Mouse (Mus musculus) embryonic facial prominence, embryonic 15.5 days (tissue): ENCODE data around the gene Glrp1. TPM values are rescaled to one million over a fixed set of nuclear protein-coding genes. Genes with fewer than 3 reads are reported as not detected.

ENCODE experiments used
- ATAC-seq: fragments of 200-750 bp; cut with Nextera tagmentation; 2 replicates; pipeline ENCODE4 v1.8.0; 2017; ENCODE audit warnings: low read depth, moderate TSS enrichment; ENCODE audit not compliant: insufficient number of reproducible peaks, low FRiP score, low TSS enrichment
- H3K27ac ChIP-seq: fragments of 300-500 bp; sonication (generic); replicated peaks from 2 replicates; pipeline ENCODE4 v1.5.1; 2015; ENCODE audit warnings: mild to moderate bottlenecking, inconsistent platforms
- H3K27me3 ChIP-seq: fragments of 300-500 bp; sonication (generic); 2 replicates; pipeline ENCODE4 v1.6.1; 2015; ENCODE audit warnings: inconsistent platforms
- H3K36me3 ChIP-seq: fragments of 300-500 bp; sonication (generic); 2 replicates; pipeline ENCODE4 v1.6.1; 2015; ENCODE audit warnings: mild to moderate bottlenecking, inconsistent platforms
- H3K4me1 ChIP-seq: fragments of 300-500 bp; sonication (generic); 2 replicates; pipeline ENCODE4 v1.6.1; 2015; ENCODE audit warnings: inconsistent platforms
- H3K4me2 ChIP-seq: fragments of 300-500 bp; sonication (generic); replicated peaks from 2 replicates; pipeline ENCODE4 v1.6.1; 2015; ENCODE audit warnings: mild to moderate bottlenecking, inconsistent platforms
- H3K4me3 ChIP-seq: fragments of 300-500 bp; sonication (generic); replicated peaks from 2 replicates; pipeline ENCODE4 v1.5.1; 2015; ENCODE audit warnings: mild to moderate bottlenecking, inconsistent platforms
- H3K9ac ChIP-seq: fragments of 300-500 bp; sonication (generic); 2 replicates; pipeline ENCODE4 v1.6.1; 2015; ENCODE audit warnings: inconsistent platforms
- H3K9me3 ChIP-seq: fragments of 300-500 bp; sonication (generic); replicated peaks from 2 replicates; pipeline ENCODE4 v1.6.1; 2016; ENCODE audit warnings: inconsistent platforms
- WGBS: fragments of 180-500 bp; shearing (Covaris S2); methylation state at CpG from one replicate; pipeline ENCODE4 v1.1.7; 2015; 5-methylcytosine and 5-hydroxymethylcytosine counted together
- polyA plus RNA-seq: library from polyadenylated mRNA; unstranded; fragments of >200 nt; fragmentation: Nextera tagmentation; extraction: Ambion mirVana; gene quantifications from 2 replicates; pipeline ENCODE4 v1.2.1, GENCODE M21; 2015

Gene Glrp1
- polyA plus RNA-seq: 0.08 and 0.13 TPM in 2 replicates

DNA sequence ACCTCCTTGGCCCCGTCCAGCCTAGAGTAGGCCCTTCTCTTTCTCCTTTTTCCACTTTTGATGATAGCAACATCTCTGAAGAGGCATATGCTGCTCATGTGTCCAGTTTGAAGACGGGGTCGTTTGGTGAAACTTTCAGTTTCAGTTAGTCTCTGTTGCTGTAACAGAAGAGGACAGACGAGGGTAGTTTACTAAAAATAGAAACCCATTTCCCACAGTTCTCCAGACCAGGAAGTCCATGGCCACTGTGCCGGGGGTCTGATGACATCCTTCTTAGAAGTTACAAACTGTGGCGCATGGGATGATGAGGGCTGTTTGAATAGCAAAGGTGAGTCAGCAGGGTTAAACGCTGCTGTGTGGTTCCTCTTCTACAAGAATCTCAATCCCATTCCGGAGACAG is at the start of gene Glrp1:
Gene Glrp1, minus strand, starts transcription at position 278 of the 400 bp plus-strand sequence.
- Histone ChIP-seq H3K4me2 (no peak within 1 kb of the TSS), H3K4me3 (no peak within 1 kb of the TSS), H3K9ac (no peak within 1 kb of the TSS), H3K27me3 (no peaks in the 10 kb centered on the region), H3K27ac (no peak within 1 kb of the TSS), H3K9me3 (no peaks in the 10 kb centered on the region), H3K36me3 (no peaks in the 10 kb centered on the region), H3K4me1 (no peaks in the 10 kb centered on the region)
- 72% methylated on average over 8 of the region's 8 CpGs for WGBS
- no peak for ATAC-seq

GRCm38 (mm10) chr1:88559258-88559657 is 49.4 kb upstream of the Glrp1 start:
- no peak overlapping the region for H3K9ac ChIP-seq
- no peaks in the 10 kb centered on the region for H3K27me3 ChIP-seq
- WGBS: 11% methylated on average over 7 of the region's 7 CpGs
- peaks cover 5% of the 10 kb centered on the region; the same call in 1 of the 2 replicates for H3K4me1 ChIP-seq
- no peak overlapping the region for H3K4me3 ChIP-seq
- no peak for ATAC-seq
- H3K9me3 ChIP-seq: no peaks in the 10 kb centered on the region
- H3K27ac ChIP-seq: no peak overlapping the region; the same call in 1 of the 2 replicates
- H3K36me3 ChIP-seq: no peaks in the 10 kb centered on the region
- H3K4me2 ChIP-seq: 0 out of 2 replicates have a peak overlapping the region, but pooled peaks have one; percentile 13

DNA sequence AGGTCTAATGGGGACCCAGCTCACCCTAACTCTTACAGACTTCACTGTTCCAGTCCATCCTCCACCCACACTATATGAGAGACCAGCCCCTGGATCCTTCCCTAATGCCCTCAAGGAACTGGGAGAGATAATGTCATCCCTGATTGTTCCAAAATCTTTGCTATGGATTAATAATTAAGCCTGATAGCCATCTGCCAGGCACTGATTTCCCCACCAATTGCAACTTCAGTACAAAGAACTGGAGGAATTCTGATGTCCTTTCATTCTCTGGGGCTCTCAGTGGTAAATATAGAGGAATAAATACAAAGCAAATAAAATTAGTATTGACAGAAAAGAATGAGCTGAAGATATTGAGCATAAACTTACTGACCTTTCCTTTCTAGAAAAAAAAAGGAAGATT is 48.9 kb upstream of the Glrp1 start:
- Histone ChIP-seq H3K36me3 (no peaks in the 10 kb centered on the region), H3K4me1 (peaks cover 5% of the 10 kb centered on the region; the same call in 1 of the 2 replicates), H3K4me2 (no peak overlapping the region), H3K9me3 (no peaks in the 10 kb centered on the region), H3K27me3 (no peaks in the 10 kb centered on the region), H3K4me3 (no peak overlapping the region), H3K9ac (no peak overlapping the region), H3K27ac (no peak overlapping the region)
- ATAC-seq: no peak

GRCm38 (mm10) chr1:88556401-88556800 is 46.5 kb upstream of the Glrp1 start:
- Histone ChIP-seq H3K4me1 (peaks cover 5% of the 10 kb centered on the region; the same call in 1 of the 2 replicates), H3K9me3 (no peaks in the 10 kb centered on the region), H3K36me3 (no peaks in the 10 kb centered on the region), H3K9ac (no peak overlapping the region), H3K4me2 (no peak overlapping the region), H3K27ac (no peak overlapping the region), H3K4me3 (no peak overlapping the region), H3K27me3 (no peaks in the 10 kb centered on the region)
- no peak for ATAC-seq
- 79% methylated on average over 11 of the region's 11 CpGs for WGBS

GRCm38 (mm10) chr1:88553500-88554187 is 43.8 kb upstream of the Glrp1 start:
- H3K9ac ChIP-seq: no peak overlapping the region
- no peak overlapping the region for H3K4me3 ChIP-seq
- no peak overlapping the region for H3K27ac ChIP-seq
- WGBS: 33% methylated on average over 7 of the region's 7 CpGs
- H3K4me2 ChIP-seq: no peak overlapping the region
- no peak for ATAC-seq
- H3K27me3 ChIP-seq: no peaks in the 10 kb centered on the region
- no peaks in the 10 kb centered on the region for H3K9me3 ChIP-seq
- H3K4me1 ChIP-seq: no peaks in the 10 kb centered on the region; the same call in 1 of the 2 replicates
- no peaks in the 10 kb centered on the region for H3K36me3 ChIP-seq

GRCm38 (mm10) chr1:88549263-88549662 is 39.4 kb upstream of the Glrp1 start:
- no peak overlapping the region for H3K4me3 ChIP-seq
- no peaks in the 10 kb centered on the region; the same call in 1 of the 2 replicates for H3K4me1 ChIP-seq
- no peaks in the 10 kb centered on the region for H3K9me3 ChIP-seq
- H3K27me3 ChIP-seq: no peaks in the 10 kb centered on the region
- ATAC-seq: no peak
- 92% methylated on average over 1 of the region's 1 CpGs for WGBS
- H3K9ac ChIP-seq: no peak overlapping the region
- no peak overlapping the region for H3K4me2 ChIP-seq
- H3K27ac ChIP-seq: no peak overlapping the region
- no peaks in the 10 kb centered on the region for H3K36me3 ChIP-seq

GRCm38 (mm10) chr1:88547172-88547571 is 37.3 kb upstream of the Glrp1 start:
- ATAC-seq: no peak
- Histone ChIP-seq H3K36me3 (no peaks in the 10 kb centered on the region), H3K4me2 (no peak overlapping the region), H3K4me1 (no peaks in the 10 kb centered on the region), H3K27me3 (no peaks in the 10 kb centered on the region), H3K4me3 (no peak overlapping the region), H3K27ac (no peak overlapping the region), H3K9me3 (no peaks in the 10 kb centered on the region), H3K9ac (no peak overlapping the region)
- 80% methylated on average over 7 of the region's 7 CpGs for WGBS

GRCm38 (mm10) chr1:88543608-88544007 is 33.7 kb upstream of the Glrp1 start:
- Histone ChIP-seq H3K4me1 (no peaks in the 10 kb centered on the region), H3K9ac (no peak overlapping the region), H3K27ac (no peak overlapping the region), H3K36me3 (no peaks in the 10 kb centered on the region), H3K4me3 (no peak overlapping the region), H3K9me3 (no peaks in the 10 kb centered on the region), H3K27me3 (no peaks in the 10 kb centered on the region), H3K4me2 (no peak overlapping the region)
- WGBS: 63% methylated on average over 4 of the region's 4 CpGs
- no peak for ATAC-seq

DNA sequence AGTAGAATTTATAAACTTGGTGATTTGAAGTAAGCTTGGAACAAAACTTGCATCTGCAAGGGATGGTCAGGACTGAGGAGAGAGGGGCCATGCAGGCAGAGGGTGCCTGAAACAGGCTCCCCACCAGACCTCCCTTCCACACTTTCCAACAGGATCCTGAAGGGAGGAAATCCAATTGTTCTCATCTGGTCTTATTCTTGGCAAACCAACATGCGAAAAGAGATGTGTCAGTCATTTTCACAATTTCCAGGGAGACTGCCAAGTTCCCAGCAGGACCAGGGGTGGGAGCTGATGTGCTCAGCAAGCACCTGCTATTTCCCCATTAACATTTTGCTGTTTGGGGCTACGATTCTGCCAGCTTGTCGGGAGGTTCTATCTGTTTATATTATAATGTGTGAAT is 30.0 kb upstream of the Glrp1 start:
- Histone ChIP-seq H3K27ac (no peak overlapping the region), H3K9me3 (no peaks in the 10 kb centered on the region), H3K4me1 (no peaks in the 10 kb centered on the region), H3K27me3 (no peaks in the 10 kb centered on the region), H3K9ac (no peak overlapping the region), H3K36me3 (no peaks in the 10 kb centered on the region), H3K4me2 (no peak overlapping the region), H3K4me3 (no peak overlapping the region)
- ATAC-seq: no peak
- WGBS: 55% methylated on average over 3 of the region's 3 CpGs

GRCm38 (mm10) chr1:88539256-88539655 is 29.4 kb upstream of the Glrp1 start:
- no peak overlapping the region for H3K4me3 ChIP-seq
- ATAC-seq: no peak
- 76% methylated on average over 7 of the region's 7 CpGs for WGBS
- H3K36me3 ChIP-seq: no peaks in the 10 kb centered on the region
- H3K27me3 ChIP-seq: no peaks in the 10 kb centered on the region
- no peak overlapping the region for H3K27ac ChIP-seq
- no peak overlapping the region for H3K9ac ChIP-seq
- no peaks in the 10 kb centered on the region for H3K4me1 ChIP-seq
- no peaks in the 10 kb centered on the region for H3K9me3 ChIP-seq
- no peak overlapping the region for H3K4me2 ChIP-seq

GRCm38 (mm10) chr1:88536308-88536707 is 26.4 kb upstream of the Glrp1 start:
- ATAC-seq: no peak
- no peaks in the 10 kb centered on the region for H3K36me3 ChIP-seq
- no peak overlapping the region for H3K4me3 ChIP-seq
- H3K4me1 ChIP-seq: no peaks in the 10 kb centered on the region
- 71% methylated on average over 1 of the region's 1 CpGs for whole genome bisulfite sequencing
- no peak overlapping the region for H3K27ac ChIP-seq
- H3K27me3 ChIP-seq: no peaks in the 10 kb centered on the region
- no peak overlapping the region for H3K9ac ChIP-seq
- no peak overlapping the region for H3K4me2 ChIP-seq
- H3K9me3 ChIP-seq: no peaks in the 10 kb centered on the region

GRCm38 (mm10) chr1:88534091-88534490 is 24.2 kb upstream of the Glrp1 start:
- no peak for ATAC-seq
- WGBS: 55% methylated on average over 5 of the region's 5 CpGs
- Histone ChIP-seq H3K4me3 (no peak overlapping the region), H3K27ac (no peak overlapping the region; the same call in 1 of the 2 replicates), H3K27me3 (no peaks in the 10 kb centered on the region), H3K4me2 (no peak overlapping the region), H3K36me3 (no peaks in the 10 kb centered on the region), H3K4me1 (no peaks in the 10 kb centered on the region), H3K9me3 (no peaks in the 10 kb centered on the region), H3K9ac (no peak overlapping the region)
